Mouse (Mus musculus) kidney, adult 2 months (tissue): ENCODE data around the gene Tmem120a. TPM values are rescaled to one million over a fixed set of nuclear protein-coding genes. Genes with fewer than 3 reads are reported as not detected.

Experiments used
- DNase-seq: peaks from one replicate; pipeline ENCODE4 v3.0.0; 2021
- H3K27ac ChIP-seq: fragments of 200-500 bp; 2 replicates; pipeline ENCODE4 v1.5.1; 2012; ENCODE audit warnings: low read depth, low read length, control low read depth, inconsistent platforms; ENCODE audit not compliant: insufficient read depth
- H3K27me3 ChIP-seq: fragments of 200-500 bp; replicated peaks from 2 replicates; pipeline ENCODE4 v1.6.1; 2012; ENCODE audit warnings: mild to moderate bottlenecking, moderate library complexity, low read length, inconsistent platforms; ENCODE audit not compliant: control insufficient read depth, insufficient read depth
- H3K36me3 ChIP-seq: fragments of 200-500 bp; 2 replicates; pipeline ENCODE4 v1.6.1; 2012; ENCODE audit warnings: mild to moderate bottlenecking, moderate library complexity, low read length, inconsistent platforms; ENCODE audit not compliant: control insufficient read depth, insufficient read depth
- H3K4me1 ChIP-seq: fragments of 200-500 bp; 2 replicates; pipeline ENCODE4 v1.6.1; 2011; ENCODE audit warnings: low read length; ENCODE audit not compliant: control insufficient read depth, insufficient read depth
- H3K4me3 ChIP-seq: fragments of 200-500 bp; 2 replicates; pipeline ENCODE4 v1.5.1; 2011; ENCODE audit warnings: mild to moderate bottlenecking, low read depth, low read length, control low read depth; ENCODE audit not compliant: insufficient read depth
- CTCF ChIP-seq: fragments of 200-500 bp; conservative IDR thresholded peaks from 2 replicates; pipeline ENCODE4 v1.5.1; 2011; ENCODE audit warnings: low read depth, mild to moderate bottlenecking, control low read depth, low read length, moderate library complexity, mixed read lengths; ENCODE audit not compliant: insufficient read depth, insufficient read length
- POLR2A ChIP-seq: fragments of 200-500 bp; IDR thresholded peaks from one replicate; pipeline ENCODE4 v1.6.1; 2011; ENCODE audit warnings: low read depth, low read length, control low read depth
- WGBS: fragments of 180-500 bp; shearing (Covaris S2); methylation state at CpG from one replicate; pipeline ENCODE4 v1.1.7; 2018; 5-methylcytosine and 5-hydroxymethylcytosine counted together
- polyA plus RNA-seq: library from polyadenylated mRNA; depleted of rRNA; stranded (reverse); fragments of >200 nt; gene quantifications from 2 replicates; pipeline ENCODE4 v1.2.3, GENCODE M21; 2012

Tmem120a gene
- polyA plus RNA-seq, 1 experiment, result 96.7 TPM

- Histone ChIP-seq H3K4me1 (peaks cover 23% of the 10 kb centered on the region; the same call in 1 of the 2 replicates), H3K27me3 (no peaks in the 10 kb centered on the region), H3K4me3 (no peak overlapping the region), H3K36me3 (no peaks in the 10 kb centered on the region; the same call in 1 of the 2 replicates), H3K27ac (no peak overlapping the region)
- no peak for DNase-seq
- no peak for TF ChIP-seq POLR2A
- no peak for TF ChIP-seq CTCF
- 68% methylated on average over 10 of the region's 10 CpGs for WGBS
Measured at GRCm38 (mm10) chr5:135719586-135720120, 24.6 kb downstream of the Tmem120a start.

DNA sequence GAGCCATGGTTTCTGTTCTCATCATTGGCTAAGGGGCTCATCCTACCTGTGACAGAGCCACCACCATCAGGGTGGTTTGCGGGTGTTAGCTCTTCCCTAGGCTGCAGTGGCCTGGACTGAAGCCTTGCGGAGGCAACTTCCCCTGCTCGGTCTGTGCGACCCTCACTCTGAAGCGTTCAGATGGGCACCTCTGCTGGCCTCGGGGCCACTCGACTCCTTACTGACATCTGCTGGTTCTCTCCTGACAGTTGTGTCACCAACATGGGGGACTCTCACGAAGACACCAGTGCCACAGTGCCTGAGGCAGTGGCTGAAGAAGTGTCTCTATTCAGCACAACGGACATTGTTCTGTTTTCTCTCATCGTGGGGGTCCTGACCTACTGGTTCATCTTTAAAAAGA, 28.6 kb downstream of the Tmem120a start:
- WGBS, result 63% methylated on average over 10 of the region's 10 CpGs
- H3K27ac ChIP-seq, result no peak overlapping the region
- peaks cover 42% of the 10 kb centered on the region for H3K4me1 ChIP-seq
- DNase-seq, result no peak
- no peak for TF ChIP-seq POLR2A
- TF ChIP-seq CTCF, result peak; percentile 26; the same call in 1 of the 2 replicates
- H3K27me3 ChIP-seq, result no peaks in the 10 kb centered on the region
- H3K4me3 ChIP-seq, result no peak overlapping the region
- no peaks in the 10 kb centered on the region; the same call in 1 of the 2 replicates for H3K36me3 ChIP-seq

- peak overlapping the region; percentile 79 for H3K27ac ChIP-seq
- H3K27me3 ChIP-seq, result no peaks in the 10 kb centered on the region
- WGBS, result 21% methylated on average over 16 of the region's 16 CpGs
- H3K4me3 ChIP-seq, result no peak overlapping the region
- TF ChIP-seq CTCF, result no peak
- TF ChIP-seq POLR2A, result no peak
- H3K36me3 ChIP-seq, result no peaks in the 10 kb centered on the region; the same call in 1 of the 2 replicates
- DNase-seq, result peak; percentile 88
- peaks cover 33% of the 10 kb centered on the region for H3K4me1 ChIP-seq
Measured at GRCm38 (mm10) chr5:135713441-135714218, 30.6 kb downstream of the Tmem120a start.

DNA sequence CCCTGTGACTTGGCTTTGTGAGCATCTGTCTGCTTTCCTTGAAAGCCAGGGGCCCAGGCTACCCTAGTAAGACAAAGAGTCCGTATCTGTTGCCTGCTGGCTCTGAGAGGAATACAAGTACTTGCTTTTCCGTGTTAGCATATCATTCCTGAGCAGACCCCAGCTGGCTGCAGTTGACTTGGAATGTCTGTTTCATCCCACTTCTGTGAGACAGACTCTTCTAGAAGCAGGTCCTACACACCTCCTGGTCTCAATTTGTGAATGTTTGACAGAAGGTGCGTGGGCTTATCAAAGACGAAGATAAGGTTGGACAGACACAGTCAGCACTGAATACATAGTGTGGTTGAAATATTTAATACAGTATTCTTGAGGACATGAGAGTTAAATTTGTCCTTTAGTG, 31.4 kb downstream of the Tmem120a start:
- Histone ChIP-seq H3K4me1 (peaks cover 38% of the 10 kb centered on the region), H3K27me3 (no peaks in the 10 kb centered on the region), H3K36me3 (no peaks in the 10 kb centered on the region; the same call in 1 of the 2 replicates), H3K4me3 (no peak overlapping the region), H3K27ac (peak overlapping the region; percentile 63)
- TF ChIP-seq CTCF, result no peak
- no peak for TF ChIP-seq POLR2A
- WGBS, result 58% methylated on average over 4 of the region's 4 CpGs
- DNase-seq, result no peak

DNA sequence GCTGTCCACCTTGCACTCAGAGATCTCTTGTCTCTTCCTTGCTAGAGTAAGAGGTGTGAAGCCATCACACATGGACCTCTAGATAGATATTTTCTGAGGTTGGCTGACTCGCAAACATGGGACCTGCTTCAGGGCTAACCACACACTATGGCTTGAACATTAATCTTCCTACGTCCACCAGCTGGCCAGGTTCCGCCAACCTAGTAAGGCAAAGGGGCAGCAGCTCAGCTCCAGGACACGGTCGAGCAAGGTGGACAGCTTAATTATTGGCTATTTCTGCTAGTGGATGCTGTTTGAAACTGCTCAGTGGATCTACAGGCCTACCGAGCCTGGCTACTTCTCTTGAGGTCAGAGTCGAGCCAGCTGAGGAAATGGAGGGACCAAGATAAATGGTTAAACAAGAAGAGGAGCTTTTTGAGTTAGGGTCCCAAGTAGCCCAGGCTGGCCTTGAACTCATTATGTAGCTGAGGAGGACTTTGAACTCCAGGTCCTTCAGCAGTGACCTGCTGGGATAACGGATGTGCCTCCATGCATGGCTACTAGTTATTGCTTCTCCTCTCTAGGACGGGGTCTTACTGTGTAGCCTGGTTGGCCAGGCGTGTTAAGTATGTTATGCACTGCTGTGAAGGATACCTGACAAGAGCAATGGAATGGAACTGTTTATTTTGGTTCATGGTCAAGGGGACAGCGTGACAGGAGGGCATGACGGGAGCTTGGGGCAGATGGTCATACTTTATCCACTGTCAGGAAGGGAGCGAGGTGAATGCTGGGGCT, 32.5 kb downstream of the Tmem120a start:
- H3K27me3 ChIP-seq, result no peaks in the 10 kb centered on the region
- H3K4me3 ChIP-seq, result no peak overlapping the region
- H3K4me1 ChIP-seq, result peaks cover 49% of the 10 kb centered on the region
- H3K27ac ChIP-seq, result peak overlapping the region; percentile 77
- DNase-seq, result peak; percentile 91
- no peaks in the 10 kb centered on the region; the same call in 1 of the 2 replicates for H3K36me3 ChIP-seq
- TF ChIP-seq CTCF, result no peak
- TF ChIP-seq POLR2A, result no peak
- WGBS, result 41% methylated on average over 13 of the region's 13 CpGs

DNA sequence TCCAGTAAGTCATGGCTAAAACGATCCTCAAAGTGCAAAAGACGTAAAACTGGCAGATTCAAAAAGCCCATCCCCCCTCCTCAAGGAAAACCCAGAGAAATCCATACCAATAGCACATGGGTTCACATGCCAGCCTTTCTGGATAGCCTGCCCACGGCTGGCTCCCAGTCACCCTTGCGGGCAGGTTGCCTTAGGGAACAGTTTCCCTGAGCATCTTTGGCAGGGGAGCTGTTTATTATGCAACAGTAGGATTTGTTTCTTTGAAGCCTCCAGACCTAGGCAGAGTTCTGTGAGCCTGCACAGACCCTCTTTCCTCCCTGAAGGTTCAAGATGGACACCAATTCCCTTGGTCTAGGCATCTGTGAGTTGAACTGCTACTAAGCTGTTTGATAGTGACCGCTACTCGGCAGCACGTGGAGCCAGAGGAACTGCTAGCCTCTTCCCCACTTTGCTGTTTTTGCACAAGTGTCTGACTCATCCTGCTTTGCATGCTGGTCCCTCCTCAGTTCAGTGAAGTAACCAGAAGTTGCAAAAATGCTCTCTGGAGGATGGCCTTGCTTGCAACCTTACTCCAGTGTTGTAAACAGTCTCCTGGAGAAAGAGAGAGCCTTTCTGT, 33.5 kb downstream of the Tmem120a start:
- 47% methylated on average over 7 of the region's 7 CpGs for WGBS
- no peak for DNase-seq
- Histone ChIP-seq H3K4me3 (no peak overlapping the region), H3K27me3 (no peaks in the 10 kb centered on the region), H3K36me3 (no peaks in the 10 kb centered on the region; the same call in 1 of the 2 replicates), H3K27ac (peak overlapping the region; percentile 77), H3K4me1 (peaks cover 53% of the 10 kb centered on the region)
- TF ChIP-seq CTCF (no peak), POLR2A (no peak)
